Mouse (Mus musculus) bone marrow macrophage, adult 2 months (primary cell): Measurements from ENCODE around the gene Map3k7cl. TPM values are rescaled to one million over a fixed set of nuclear protein-coding genes. Genes with fewer than 3 reads are reported as not detected.

Experiments
- H3K27ac ChIP-seq: 2 replicates; pipeline ENCODE4 v1.5.1; 2012; ENCODE audit warnings: low read depth, low read length; ENCODE audit not compliant: insufficient read depth
- H3K4me1 ChIP-seq: 2 replicates; pipeline ENCODE4 v1.6.1; 2012; ENCODE audit warnings: low read length; ENCODE audit not compliant: control insufficient read depth, insufficient read depth
- H3K4me3 ChIP-seq: 2 replicates; pipeline ENCODE4 v1.5.1; 2012; ENCODE audit warnings: mild to moderate bottlenecking, low read length, moderate library complexity; ENCODE audit not compliant: insufficient read depth
- CTCF ChIP-seq: IDR thresholded peaks from 2 replicates; pipeline ENCODE4 v1.5.1; 2012; ENCODE audit warnings: low read depth, mild to moderate bottlenecking, low read length, moderate library complexity
- POLR2A ChIP-seq: IDR thresholded peaks from 2 replicates; pipeline ENCODE4 v1.6.1; 2012; ENCODE audit warnings: mild to moderate bottlenecking, low read depth, low read length, borderline replicate concordance
- polyA plus RNA-seq: library from polyadenylated mRNA; stranded (reverse); fragments of >200 nt; gene quantifications from 2 replicates; pipeline ENCODE4 v1.2.4, GENCODE M21; 2012; ENCODE audit not compliant: missing spikeins, insufficient read depth, insufficient read length

The Map3k7cl gene
- polyA plus RNA-seq, 1 experiment: not detected

DNA sequence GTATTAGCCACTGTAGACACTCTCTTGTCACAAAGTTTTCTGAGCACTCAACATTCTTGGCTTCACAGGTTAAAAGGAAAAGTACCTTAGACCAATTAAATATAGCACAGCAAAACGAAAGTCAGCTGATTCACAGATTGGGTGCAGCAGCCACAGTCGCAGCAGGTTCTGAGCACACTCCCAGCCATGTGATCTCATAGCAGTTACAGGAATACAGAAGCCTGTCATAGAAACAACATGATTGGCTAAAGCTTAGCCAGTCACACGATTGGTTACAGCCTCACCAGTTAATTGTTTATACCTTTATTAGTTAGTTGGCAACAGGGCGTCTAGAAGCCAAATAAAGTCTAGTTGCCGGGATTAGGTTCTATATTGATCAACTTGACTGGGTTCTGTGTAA lies 57.0 kb downstream of the Map3k7cl start:
- no peak for TF ChIP-seq POLR2A
- no peak for TF ChIP-seq CTCF
- H3K4me1 ChIP-seq: peaks cover 8% of the 10 kb centered on the region
- no peak overlapping the region for H3K4me3 ChIP-seq
- no peak overlapping the region for H3K27ac ChIP-seq

GRCm38 (mm10) chr16:87610556-87611295 lies 57.6 kb downstream of the Map3k7cl start:
- TF ChIP-seq POLR2A (no peak), CTCF (no peak)
- peaks cover 6% of the 10 kb centered on the region for H3K4me1 ChIP-seq
- no peak overlapping the region for H3K4me3 ChIP-seq
- no peak overlapping the region for H3K27ac ChIP-seq

DNA sequence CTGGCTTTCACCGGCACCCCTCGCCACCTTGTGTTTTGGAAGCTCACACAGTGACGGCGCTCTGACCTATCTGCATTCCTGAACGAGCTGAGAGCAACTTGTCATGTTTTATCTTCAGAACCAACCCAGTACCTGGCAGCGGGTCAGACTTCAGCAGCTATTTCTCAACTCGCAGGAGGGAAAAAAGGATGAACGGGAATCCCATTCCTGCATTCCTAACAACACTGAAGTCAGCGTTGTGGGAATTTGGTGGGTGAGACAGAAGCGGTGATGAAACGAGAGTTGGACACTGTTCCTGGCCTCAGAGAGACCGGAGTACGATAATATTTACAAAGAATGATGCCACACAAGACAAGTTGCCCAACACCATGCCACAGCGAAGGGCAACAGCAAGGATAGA lies 58.3 kb downstream of the Map3k7cl start:
- no peak overlapping the region for H3K4me3 ChIP-seq
- H3K4me1 ChIP-seq: peaks cover 6% of the 10 kb centered on the region
- no peak overlapping the region for H3K27ac ChIP-seq
- no peak for TF ChIP-seq CTCF
- TF ChIP-seq POLR2A: no peak

DNA sequence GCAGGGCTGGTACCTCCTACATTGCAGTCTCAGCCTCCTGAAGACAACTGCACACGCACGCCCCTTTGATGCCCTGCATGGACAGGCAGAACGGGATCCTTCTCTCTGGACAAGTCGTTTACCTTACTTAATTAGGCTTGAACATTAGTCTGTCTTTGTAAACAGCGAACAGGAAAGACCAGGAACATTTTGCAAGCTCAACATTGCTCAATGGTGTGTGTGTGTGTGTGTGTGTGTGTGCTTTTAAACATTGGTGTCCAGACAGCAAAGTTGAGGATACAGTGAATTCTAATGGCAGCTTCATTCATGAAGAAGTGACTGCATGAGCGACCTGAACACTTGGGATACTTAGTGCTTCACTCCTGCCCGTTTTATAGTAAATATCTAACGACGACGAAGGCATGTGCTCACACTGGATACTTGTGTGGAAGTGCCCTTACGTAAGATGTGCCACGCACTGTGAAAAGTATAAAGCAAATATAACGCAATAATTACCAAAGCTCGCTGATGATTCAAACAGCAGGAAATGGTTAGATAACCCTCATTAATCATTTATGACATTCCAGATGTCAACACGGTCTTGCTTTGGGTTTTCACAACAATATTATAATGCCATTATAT lies 59.2 kb downstream of the Map3k7cl start:
- Histone ChIP-seq H3K27ac (no peak overlapping the region), H3K4me3 (no peak overlapping the region), H3K4me1 (peaks cover 6% of the 10 kb centered on the region)
- no peak for TF ChIP-seq POLR2A
- TF ChIP-seq CTCF: no peak

GRCm38 (mm10) chr16:87617377-87617776 lies 64.2 kb downstream of the Map3k7cl start:
- TF ChIP-seq CTCF (no peak), POLR2A (no peak)
- Histone ChIP-seq H3K27ac (no peak overlapping the region), H3K4me3 (no peak overlapping the region), H3K4me1 (peaks cover 2% of the 10 kb centered on the region)

DNA sequence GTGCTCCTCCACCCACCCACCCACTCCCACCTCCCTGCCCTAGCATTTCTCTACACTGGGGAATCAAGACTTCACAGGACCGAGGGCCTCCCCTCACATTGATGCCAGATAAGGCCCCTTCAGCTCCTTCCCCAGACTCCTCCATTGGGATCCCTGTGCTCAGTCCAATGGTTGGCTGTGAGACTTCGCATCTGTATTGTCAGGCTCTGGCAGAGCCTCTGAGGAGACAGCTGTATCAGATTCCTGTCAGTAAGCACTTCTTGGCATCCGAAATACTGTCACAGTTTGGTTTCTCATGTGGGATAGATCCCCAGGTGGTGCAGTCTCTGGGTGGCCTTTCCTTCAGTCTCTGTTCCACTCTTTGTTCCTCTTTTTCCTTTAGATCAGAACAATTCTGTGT lies 68.1 kb downstream of the Map3k7cl start:
- Histone ChIP-seq H3K27ac (no peak overlapping the region), H3K4me1 (peaks cover 16% of the 10 kb centered on the region), H3K4me3 (no peak overlapping the region)
- TF ChIP-seq CTCF (no peak), POLR2A (no peak)

DNA sequence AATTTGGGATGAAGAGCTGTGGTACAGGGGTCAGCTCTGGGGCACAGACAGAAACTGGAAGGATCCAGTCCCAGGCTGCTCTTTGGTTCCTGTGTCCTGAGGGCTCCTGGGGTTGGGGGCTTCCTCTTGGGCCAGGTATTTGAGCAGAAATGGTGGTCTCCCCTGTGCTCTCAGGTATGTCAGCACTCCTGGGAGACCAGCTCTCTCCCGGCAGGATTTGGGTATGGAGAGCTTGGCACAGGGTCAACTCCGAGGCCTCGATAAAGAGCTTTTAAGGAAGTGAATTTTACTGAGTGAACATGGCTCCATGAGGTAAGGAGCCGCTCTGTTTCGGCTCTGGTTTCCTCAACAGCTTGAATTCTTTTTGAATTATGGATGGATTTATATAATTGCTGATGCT lies 70.8 kb downstream of the Map3k7cl start:
- Histone ChIP-seq H3K4me1 (peaks cover 16% of the 10 kb centered on the region), H3K4me3 (no peak overlapping the region), H3K27ac (peak overlapping the region; percentile 97)
- TF ChIP-seq CTCF: no peak
- no peak for TF ChIP-seq POLR2A

DNA sequence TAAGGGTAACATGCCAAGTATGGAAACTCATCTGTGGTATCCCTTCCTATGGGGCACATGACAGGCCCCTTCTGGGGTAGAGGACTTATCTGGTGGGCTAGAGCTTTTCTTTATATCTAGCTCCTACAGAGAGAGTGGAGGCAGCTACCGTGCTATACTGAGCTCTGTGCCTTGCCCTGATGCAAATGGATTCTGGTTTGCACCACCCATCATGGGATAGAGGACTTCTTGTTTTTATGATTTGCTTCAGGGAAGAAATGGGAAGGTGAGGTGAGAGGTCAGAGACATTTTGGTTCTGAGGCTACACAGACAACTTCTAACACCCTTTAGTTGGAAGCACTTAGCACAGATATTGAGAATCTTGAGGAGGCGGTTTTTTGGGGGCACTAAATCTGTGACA lies 71.8 kb downstream of the Map3k7cl start:
- no peak for TF ChIP-seq CTCF
- no peak for TF ChIP-seq POLR2A
- peak overlapping the region; percentile 97 for H3K27ac ChIP-seq

GRCm38 (mm10) chr16:87625341-87625740 lies 72.2 kb downstream of the Map3k7cl start:
- TF ChIP-seq POLR2A: no peak
- TF ChIP-seq CTCF: no peak
- H3K27ac ChIP-seq: peak overlapping the region; percentile 97
- no peak overlapping the region for H3K4me3 ChIP-seq
- H3K4me1 ChIP-seq: peaks cover 16% of the 10 kb centered on the region

More for the DNA sequence above, 71.8 kb downstream of the Map3k7cl start:
- H3K4me1 ChIP-seq: peaks cover 16% of the 10 kb centered on the region
- no peak overlapping the region for H3K4me3 ChIP-seq

- no peak overlapping the region for H3K4me3 ChIP-seq
- TF ChIP-seq POLR2A: no peak
- no peak for TF ChIP-seq CTCF
- H3K4me1 ChIP-seq: peaks cover 16% of the 10 kb centered on the region
- peak overlapping the region; percentile 83 for H3K27ac ChIP-seq
Measured at GRCm38 (mm10) chr16:87625816-87626215, 72.7 kb downstream of the Map3k7cl start.

GRCm38 (mm10) chr16:87626696-87627095 lies 73.6 kb downstream of the Map3k7cl start:
- H3K27ac ChIP-seq: no peak overlapping the region
- TF ChIP-seq CTCF (peak; percentile 52), POLR2A (no peak)

More at GRCm38 (mm10) chr16:87626696-87627095, 73.6 kb downstream of the Map3k7cl start:
- Histone ChIP-seq H3K4me3 (no peak overlapping the region), H3K4me1 (peaks cover 16% of the 10 kb centered on the region)
